Mouse (Mus musculus) heart, embryonic 16.5 days (tissue): ENCODE results near the gene Epo. TPM values are rescaled to one million over a fixed set of nuclear protein-coding genes. Genes with fewer than 3 reads are reported as not detected.

Experiments
- ATAC-seq: fragments of 200-750 bp; cut with Nextera tagmentation; replicated peaks from 2 replicates; pipeline ENCODE4 v1.8.0; 2017; ENCODE audit warnings: moderate number of reproducible peaks; ENCODE audit not compliant: insufficient read depth, low FRiP score; ENCODE audit errors: extremely low read depth
- H3K27ac ChIP-seq: fragments of 300-500 bp; sonication (generic); 2 replicates; pipeline ENCODE4 v1.5.1; 2014; ENCODE audit warnings: mild to moderate bottlenecking, low read length, control low read depth, moderate library complexity
- H3K27me3 ChIP-seq: fragments of 300-500 bp; sonication (generic); 2 replicates; pipeline ENCODE4 v1.6.1; 2014; ENCODE audit warnings: low read length, mixed read lengths; ENCODE audit not compliant: control insufficient read depth, insufficient read depth
- H3K36me3 ChIP-seq: fragments of 300-500 bp; sonication (generic); 2 replicates; pipeline ENCODE4 v1.6.1; 2014; ENCODE audit not compliant: control insufficient read depth, insufficient read depth
- H3K4me1 ChIP-seq: fragments of 300-500 bp; sonication (generic); 2 replicates; pipeline ENCODE4 v1.6.1; 2014; ENCODE audit warnings: low read length, mixed read lengths; ENCODE audit not compliant: control insufficient read depth, insufficient read depth
- H3K4me2 ChIP-seq: fragments of 300-500 bp; sonication (generic); 2 replicates; pipeline ENCODE4 v1.6.1; 2014; ENCODE audit warnings: low read depth, mild to moderate bottlenecking, control low read depth, low read length
- H3K4me3 ChIP-seq: fragments of 300-500 bp; sonication (generic); 2 replicates; pipeline ENCODE4 v1.5.1; 2014; ENCODE audit warnings: mild to moderate bottlenecking, control low read depth, low read length
- H3K9ac ChIP-seq: fragments of 300-500 bp; sonication (generic); 2 replicates; pipeline ENCODE4 v1.6.1; 2014; ENCODE audit warnings: low read length, control low read depth
- H3K9me3 ChIP-seq: fragments of 300-500 bp; sonication (generic); replicated peaks from 2 replicates; pipeline ENCODE4 v1.6.1; 2016; ENCODE audit warnings: low read length; ENCODE audit not compliant: control insufficient read depth
- WGBS: fragments of 180-500 bp; shearing (Covaris S2); extraction: QIAGEN DNeasy Blood & Tissue Kit; methylation state at CpG from one replicate; pipeline ENCODE4 v1.1.7; 2014; 5-methylcytosine and 5-hydroxymethylcytosine counted together
- polyA plus RNA-seq: library from polyadenylated mRNA; unstranded; fragments of >200 nt; fragmentation: Nextera tagmentation; extraction: Ambion mirVana; gene quantifications from 2 replicates; pipeline ENCODE4 v1.2.1, GENCODE M21; 2015

Epo gene
- polyA plus RNA-seq, 1 experiment from 2014 or later, result not detected

- peaks cover 13% of the 10 kb centered on the region; the same call in 1 of the 2 replicates for H3K36me3 ChIP-seq
- no peaks in the 10 kb centered on the region for H3K9me3 ChIP-seq
- 68% methylated on average over 3 of the region's 3 CpGs for WGBS
- H3K4me3 ChIP-seq, result no peak overlapping the region
- no peak for ATAC-seq
- no peak overlapping the region for H3K9ac ChIP-seq
- peaks cover 32% of the 10 kb centered on the region for H3K4me1 ChIP-seq
- H3K4me2 ChIP-seq, result no peak overlapping the region
- no peaks in the 10 kb centered on the region for H3K27me3 ChIP-seq
- H3K27ac ChIP-seq, result no peak overlapping the region
These were observed 18.2 kb downstream of the Epo start for GRCm38 (mm10) chr5:137514811-137515210.

GRCm38 (mm10) chr5:137513951-137514721, 18.9 kb downstream of the Epo start:
- no peak overlapping the region for H3K27ac ChIP-seq
- H3K4me1 ChIP-seq, result peaks cover 35% of the 10 kb centered on the region
- peaks cover 6% of the 10 kb centered on the region; the same call in 1 of the 2 replicates for H3K36me3 ChIP-seq
- no peak overlapping the region for H3K4me2 ChIP-seq
- H3K9ac ChIP-seq, result no peak overlapping the region
- H3K4me3 ChIP-seq, result no peak overlapping the region
- no peaks in the 10 kb centered on the region for H3K9me3 ChIP-seq
- WGBS, result 74% methylated on average over 12 of the region's 12 CpGs
- ATAC-seq, result no peak
- H3K27me3 ChIP-seq, result no peaks in the 10 kb centered on the region

- WGBS, result 75% methylated on average over 11 of the region's 11 CpGs
- Histone ChIP-seq H3K9ac (0 out of 2 replicates have a peak overlapping the region, but pooled peaks have one; percentile 13), H3K36me3 (no peaks in the 10 kb centered on the region), H3K9me3 (no peaks in the 10 kb centered on the region), H3K4me3 (no peak overlapping the region), H3K4me1 (peaks cover 35% of the 10 kb centered on the region), H3K4me2 (no peak overlapping the region), H3K27ac (no peak overlapping the region), H3K27me3 (no peaks in the 10 kb centered on the region)
- no peak for ATAC-seq
These were observed 19.9 kb downstream of the Epo start for GRCm38 (mm10) chr5:137512847-137513794.

- H3K9ac ChIP-seq, result peak overlapping the region; percentile 99
- peaks cover 35% of the 10 kb centered on the region for H3K4me1 ChIP-seq
- peak overlapping the region; percentile 99 for H3K4me3 ChIP-seq
- H3K27ac ChIP-seq, result no peak overlapping the region
- WGBS, result 76% methylated on average over 3 of the region's 3 CpGs
- ATAC-seq, result no peak
- no peaks in the 10 kb centered on the region for H3K36me3 ChIP-seq
- peak overlapping the region; percentile 94 for H3K4me2 ChIP-seq
- H3K9me3 ChIP-seq, result no peaks in the 10 kb centered on the region
- no peaks in the 10 kb centered on the region for H3K27me3 ChIP-seq
These were observed 21.3 kb downstream of the Epo start for GRCm38 (mm10) chr5:137511706-137512105.

- Histone ChIP-seq H3K36me3 (no peaks in the 10 kb centered on the region), H3K4me2 (peak overlapping the region; percentile 94), H3K27ac (peak overlapping the region; percentile 88), H3K27me3 (no peaks in the 10 kb centered on the region), H3K4me1 (peaks cover 35% of the 10 kb centered on the region), H3K9me3 (0 out of 2 replicates have a peak, but pooled peaks cover 3% of the 10 kb centered on the region), H3K4me3 (peak overlapping the region; percentile 99), H3K9ac (peak overlapping the region; percentile 99)
- peak; percentile 33 for ATAC-seq
- WGBS, result under 1% methylated on average over 52 of the region's 83 CpGs
These were observed 22.3 kb downstream of the Epo start for GRCm38 (mm10) chr5:137510573-137511390.

- peak overlapping the region; percentile 99 for H3K9ac ChIP-seq
- WGBS, result 3% methylated on average over 20 of the region's 52 CpGs
- 0 out of 2 replicates have a peak, but pooled peaks cover 3% of the 10 kb centered on the region for H3K9me3 ChIP-seq
- H3K4me2 ChIP-seq, result peak overlapping the region; percentile 60
- H3K36me3 ChIP-seq, result no peaks in the 10 kb centered on the region
- no peaks in the 10 kb centered on the region for H3K27me3 ChIP-seq
- H3K27ac ChIP-seq, result peak overlapping the region; percentile 88
- peak overlapping the region; percentile 99 for H3K4me3 ChIP-seq
- H3K4me1 ChIP-seq, result peaks cover 35% of the 10 kb centered on the region
- ATAC-seq, result peak; percentile 80
These were observed 23.0 kb downstream of the Epo start for GRCm38 (mm10) chr5:137510014-137510501.

- Histone ChIP-seq H3K4me3 (no peak overlapping the region), H3K27me3 (no peaks in the 10 kb centered on the region), H3K4me1 (peaks cover 14% of the 10 kb centered on the region), H3K27ac (no peak overlapping the region), H3K9me3 (0 out of 2 replicates have a peak, but pooled peaks cover 3% of the 10 kb centered on the region), H3K9ac (no peak overlapping the region), H3K4me2 (no peak overlapping the region), H3K36me3 (no peaks in the 10 kb centered on the region)
- 75% methylated on average over 6 of the region's 6 CpGs for WGBS
- ATAC-seq, result no peak
These were observed 29.0 kb downstream of the Epo start for GRCm38 (mm10) chr5:137504041-137504440.

- peak overlapping the region; percentile 73 for H3K4me3 ChIP-seq
- H3K9me3 ChIP-seq, result 0 out of 2 replicates have a peak, but pooled peaks cover 3% of the 10 kb centered on the region
- 0% methylated on average over 29 of the region's 30 CpGs for WGBS
- ATAC-seq, result peak; percentile 88
- H3K9ac ChIP-seq, result peak overlapping the region; percentile 77
- peaks cover 14% of the 10 kb centered on the region for H3K4me1 ChIP-seq
- H3K36me3 ChIP-seq, result no peaks in the 10 kb centered on the region
- H3K27me3 ChIP-seq, result no peaks in the 10 kb centered on the region
- peak overlapping the region; percentile 99 for H3K27ac ChIP-seq
- H3K4me2 ChIP-seq, result peak overlapping the region; percentile 71
These were observed 30.4 kb downstream of the Epo start for GRCm38 (mm10) chr5:137502667-137503110.
